Mouse (Mus musculus) megakaryocyte, embryonic 14.5 days (primary cell): ENCODE measurements around the gene Ffar4.

Source experiments
- FLI1 ChIP-seq: IDR thresholded peaks from 2 replicates; pipeline ENCODE4 v1.6.1; 2012; ENCODE audit warnings: low read length, inconsistent platforms, mixed read lengths
- GATA1 ChIP-seq: IDR thresholded peaks from 3 replicates; pipeline ENCODE4 v1.6.1; 2012; ENCODE audit warnings: mixed read lengths, low read length, inconsistent platforms, borderline replicate concordance

DNA sequence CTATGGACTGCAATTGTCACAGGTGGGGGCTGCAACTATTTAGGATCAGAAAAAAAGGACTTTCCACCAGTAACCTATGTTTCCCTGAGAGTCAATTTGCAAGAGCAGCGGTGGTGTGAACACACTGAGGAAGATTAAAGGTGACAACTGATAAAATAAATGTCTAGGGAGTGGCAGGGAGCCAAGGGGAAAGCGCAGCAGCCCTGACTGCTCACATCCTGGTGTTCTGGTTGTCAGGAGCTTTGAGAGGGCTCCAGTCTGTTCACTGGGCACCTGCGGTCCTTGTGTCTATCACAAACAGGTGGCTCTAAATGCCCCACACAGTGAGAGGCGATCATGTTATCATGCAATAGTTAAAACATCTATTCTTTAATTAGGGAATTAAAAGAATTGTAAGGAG, 15.7 kb downstream of the Ffar4 start:
- TF ChIP-seq GATA1 (no peak), FLI1 (no peak)
